Mouse (Mus musculus) brain, embryonic 14.5 days (tissue): Measurements from ENCODE around the gene Mtch1.

Source experiments
- CTCF ChIP-seq: fragments of 200-500 bp; IDR thresholded peaks from 2 replicates; pipeline ENCODE4 v1.5.1; 2012; ENCODE audit warnings: inconsistent platforms, mild to moderate bottlenecking, moderate library complexity, borderline replicate concordance; ENCODE audit not compliant: insufficient read depth, insufficient read length; ENCODE audit errors: extremely low read depth
- POLR2A ChIP-seq: fragments of 200-500 bp; IDR thresholded peaks from 2 replicates; pipeline ENCODE4 v1.6.1; 2012; ENCODE audit warnings: mild to moderate bottlenecking, inconsistent platforms, borderline replicate concordance; ENCODE audit not compliant: poor library complexity, insufficient read depth, insufficient read length, severe bottlenecking; ENCODE audit errors: extremely low read depth

DNA sequence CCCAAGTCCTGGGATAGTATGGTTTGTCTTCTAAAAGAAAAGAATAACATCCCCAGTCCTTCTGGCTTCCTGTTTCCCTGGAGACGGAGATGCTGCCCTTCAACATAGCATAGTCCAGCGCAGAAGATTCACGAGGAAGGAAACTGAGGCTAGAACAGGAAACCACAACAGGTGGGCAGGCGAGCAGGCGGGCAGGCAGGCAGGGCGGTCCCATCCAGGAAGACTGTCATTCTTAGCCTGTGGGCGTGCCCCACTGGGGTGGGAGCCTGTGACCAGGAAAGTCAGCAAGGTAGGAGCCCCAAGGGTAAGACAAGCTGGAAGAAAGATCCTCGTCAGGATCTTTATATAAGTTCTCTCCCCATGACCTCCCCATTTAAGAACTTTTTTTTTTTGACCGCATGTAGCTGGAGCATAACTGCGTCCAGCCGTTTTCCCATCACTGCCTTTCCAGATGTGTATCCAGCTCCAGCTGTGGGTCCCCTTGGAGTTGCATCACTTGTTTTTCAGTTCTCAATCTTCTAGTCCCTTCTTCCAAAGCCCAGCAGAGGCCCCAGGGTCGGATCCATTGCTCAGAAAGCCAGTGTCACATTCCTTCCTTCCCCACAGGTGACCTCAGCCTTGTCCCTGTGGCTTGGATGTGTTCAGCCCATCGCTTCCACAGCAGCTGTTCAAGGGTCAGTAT, 43.2 kb downstream of the Mtch1 start:
- no peak for TF ChIP-seq CTCF
- TF ChIP-seq POLR2A: no peak
